Mouse (Mus musculus) WW6 (cell line): ENCODE results near the gene Hps3.
"Not testable (repeated sequence)": the region's sequence is repeated elsewhere in the genome, so short reads cannot be mapped to it uniquely, and the experiment has no call there.

Source experiments
- DNase-seq: peaks from one replicate; pipeline ENCODE4 v3.0.0-alpha.2; 2013; ENCODE audit warnings: low read depth, low spot score

The Hps3 gene

DNA sequence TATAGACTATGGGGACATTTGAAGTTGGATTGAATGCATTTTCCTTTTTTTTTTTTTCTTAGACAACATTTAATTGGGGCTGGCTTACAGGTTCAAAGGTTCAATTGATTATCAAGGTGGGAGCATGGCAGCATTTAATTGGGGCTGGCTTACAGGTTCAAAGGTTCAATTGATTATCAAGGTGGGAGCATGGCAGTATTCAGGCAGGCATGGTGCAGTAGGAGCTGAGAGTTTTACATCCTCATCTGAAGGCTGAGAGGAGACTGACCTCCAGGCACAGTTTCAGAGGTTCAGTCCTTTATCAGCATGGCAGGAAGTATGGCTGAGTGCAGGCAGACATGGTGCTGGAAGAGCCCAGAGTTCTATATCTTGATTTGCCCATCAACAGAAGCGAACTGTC, 85.7 kb downstream of the Hps3 start:
- not testable (repeated sequence) for DNase-seq

DNA sequence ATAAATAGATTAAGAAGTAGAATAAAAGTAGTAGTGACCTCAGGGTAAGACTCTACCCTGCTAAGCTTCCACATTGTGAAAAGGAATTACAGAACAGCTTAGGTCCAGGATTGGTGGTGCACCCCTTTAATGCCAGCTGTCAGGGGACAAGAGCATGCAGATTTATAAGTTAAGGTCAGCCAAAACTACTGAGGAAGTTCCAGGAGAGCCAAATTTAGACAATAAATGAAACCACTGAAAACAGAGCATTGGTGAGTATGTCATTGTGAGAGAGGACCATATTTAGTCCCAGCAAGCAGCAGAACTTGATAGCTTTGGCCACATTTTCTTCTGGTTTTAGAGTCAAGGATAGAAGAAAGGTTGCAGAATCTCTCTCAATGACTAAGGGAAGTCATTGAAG, 86.6 kb downstream of the Hps3 start:
- no peak for DNase-seq
